Mouse (Mus musculus) right cerebral cortex, postnatal 14 days (tissue): Measurements from ENCODE around the gene Cflar.
"Not testable (repeated sequence)": the region's sequence is repeated elsewhere in the genome, so short reads cannot be mapped to it uniquely, and the experiment has no call there.

Experiments used
- DNase-seq: peaks from one replicate; pipeline ENCODE4 v3.0.0; 2022

The Cflar gene

DNA sequence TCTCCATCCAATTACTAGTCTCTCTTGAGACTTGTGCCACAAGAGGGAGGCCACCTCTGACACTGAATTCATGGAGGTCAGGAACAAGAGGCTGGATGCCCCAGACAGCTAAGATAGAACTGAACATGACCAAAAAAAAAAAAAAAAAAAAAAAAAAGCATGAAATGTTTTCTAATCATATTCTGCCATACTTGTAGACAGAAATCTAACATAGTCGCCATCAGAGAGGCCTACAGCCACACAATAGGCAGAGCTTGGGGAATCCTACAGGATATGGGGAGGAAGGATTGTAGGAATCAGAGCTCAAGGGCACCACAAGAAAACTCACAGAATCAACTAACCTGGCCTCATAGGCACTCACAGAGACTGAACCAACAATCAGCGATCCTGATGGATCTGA, 83.4 kb downstream of the Cflar start:
- DNase-seq, result no peak

DNA sequence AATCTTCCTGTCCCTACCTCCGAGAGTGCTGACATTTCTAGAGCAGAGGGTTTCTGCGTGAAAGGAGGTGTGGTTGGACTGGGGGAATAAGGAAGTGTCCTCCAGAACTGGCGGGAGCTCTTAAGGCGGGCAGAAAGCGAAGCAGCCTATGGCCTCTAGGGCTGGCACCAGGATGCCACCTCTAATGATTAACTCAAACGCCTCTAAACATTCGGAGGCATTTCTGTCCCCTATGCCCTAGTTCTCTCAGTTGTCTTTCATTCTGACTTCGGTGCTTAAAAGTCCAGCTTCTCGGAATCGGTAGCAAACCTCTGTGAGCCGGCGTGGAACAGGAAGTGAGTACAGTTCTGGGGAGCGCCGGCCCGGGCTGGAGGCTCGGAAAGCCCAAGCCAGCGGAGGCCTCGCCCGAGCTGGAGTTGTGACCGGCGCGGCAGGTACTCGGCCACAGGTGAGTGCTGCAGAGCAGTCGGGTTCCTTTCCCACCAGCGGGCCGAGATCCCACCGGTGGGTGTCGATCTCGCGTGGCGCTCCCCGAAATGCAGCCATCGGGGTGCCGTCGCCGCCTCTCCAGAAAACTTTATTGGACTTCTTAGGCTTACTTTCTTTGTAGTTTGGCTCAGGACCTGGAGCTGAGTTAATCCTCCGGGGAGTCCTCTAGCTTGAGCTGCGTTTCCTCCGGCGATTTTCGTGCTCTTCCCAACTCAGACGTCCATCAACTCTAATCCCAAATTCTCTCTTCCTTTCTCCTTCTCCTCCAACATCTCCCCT, 84.2 kb downstream of the Cflar start, which contains the start of gene Casp8:
Gene Casp8 (plus strand): TSS at position 84 of the 768 bp plus-strand sequence.
- DNase-seq, result no peak

DNA sequence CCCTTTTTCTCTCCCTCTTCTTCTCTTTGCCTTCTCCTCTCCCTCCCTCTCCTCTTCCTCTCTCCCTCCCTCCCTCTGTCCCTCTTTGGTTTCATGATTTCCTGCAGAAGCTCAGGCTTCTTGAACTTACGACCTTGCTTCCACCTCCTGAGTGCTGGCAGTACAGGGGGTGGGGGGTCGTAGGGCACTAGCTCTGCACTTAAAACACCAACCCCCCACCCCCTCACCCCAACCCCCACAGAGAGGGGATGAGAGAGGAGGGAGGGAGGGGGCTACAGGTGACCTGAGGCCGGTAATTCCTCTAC, 84.7 kb downstream of the Cflar start:
- DNase-seq, result no peak

DNA sequence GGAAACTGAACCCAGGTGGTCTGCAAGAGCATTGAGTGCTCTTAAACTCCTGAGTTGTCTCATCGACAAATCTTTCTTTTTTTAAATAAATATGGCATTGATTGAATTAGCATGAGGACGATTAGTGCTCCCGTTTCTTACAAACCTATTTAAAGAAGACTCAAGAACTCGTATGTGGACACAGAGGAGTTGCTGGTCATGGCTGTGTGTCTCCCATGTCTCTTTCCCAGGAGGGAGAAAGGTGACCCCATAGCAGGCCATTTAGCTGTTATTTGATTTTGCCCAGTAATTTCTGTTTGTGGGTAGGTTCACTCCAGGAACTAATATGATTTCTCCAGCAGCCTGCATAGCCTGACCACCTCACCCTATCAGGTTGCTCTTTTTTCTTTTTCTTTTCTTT, 85.5 kb downstream of the Cflar start:
- no peak for DNase-seq

DNA sequence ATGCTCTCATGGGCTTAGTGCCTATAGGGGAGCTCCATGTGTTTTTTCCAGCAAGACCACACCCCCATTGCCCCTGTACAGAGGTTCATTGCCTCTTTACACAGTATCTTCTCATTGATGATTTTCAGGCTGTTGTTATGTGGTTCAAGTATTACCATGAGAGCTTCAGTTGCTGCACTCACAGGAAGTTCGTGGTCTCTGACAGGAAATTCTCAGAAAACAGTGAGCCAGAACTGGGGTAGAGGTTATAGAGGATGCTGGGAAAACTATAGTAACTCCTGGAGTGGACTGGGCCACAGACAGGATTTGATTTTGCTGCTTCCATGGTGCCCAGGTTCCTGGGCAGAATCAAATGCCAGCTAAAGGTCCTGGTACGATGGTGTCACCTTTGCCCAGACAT, 86.1 kb downstream of the Cflar start:
- DNase-seq, result no peak

DNA sequence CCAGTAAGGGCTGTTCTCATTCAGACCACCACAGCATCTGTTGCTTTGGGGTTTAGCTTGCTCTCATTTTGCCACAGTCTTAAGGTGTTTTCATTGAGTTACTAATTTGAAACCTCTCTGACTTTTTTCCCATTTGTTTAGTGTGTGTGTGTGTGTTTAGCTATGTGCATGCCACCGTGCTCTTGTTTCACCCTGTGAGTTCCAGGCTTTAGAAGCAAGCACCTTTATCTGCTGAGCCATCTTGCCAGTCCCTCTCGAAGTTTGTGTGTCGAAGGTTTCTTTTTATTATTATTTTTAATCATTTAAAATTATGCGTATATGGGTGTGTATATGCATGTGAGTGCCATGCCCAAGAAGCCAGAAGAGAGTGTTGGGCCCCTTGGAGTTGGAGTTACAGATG, 87.6 kb downstream of the Cflar start:
- DNase-seq, result no peak

DNA sequence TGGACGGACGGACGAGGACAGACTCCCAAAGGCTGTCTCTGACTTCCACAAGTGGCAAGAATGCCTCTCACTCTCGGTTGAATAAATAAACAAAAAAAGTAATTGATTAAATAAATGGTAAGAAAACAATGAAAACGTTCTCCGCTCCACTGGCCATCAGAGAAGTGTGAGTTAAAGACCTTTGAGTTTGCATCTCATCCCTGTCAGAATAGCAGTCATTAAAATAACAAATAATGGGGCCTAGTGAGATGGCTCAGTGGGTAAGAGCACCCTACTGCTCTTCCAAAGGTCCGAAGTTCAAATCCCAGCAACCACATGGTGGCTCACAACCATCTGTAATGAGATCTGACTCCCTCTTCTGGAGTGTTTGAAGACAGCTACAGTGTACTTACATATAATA, 89.3 kb downstream of the Cflar start:
- not testable (repeated sequence) for DNase-seq

DNA sequence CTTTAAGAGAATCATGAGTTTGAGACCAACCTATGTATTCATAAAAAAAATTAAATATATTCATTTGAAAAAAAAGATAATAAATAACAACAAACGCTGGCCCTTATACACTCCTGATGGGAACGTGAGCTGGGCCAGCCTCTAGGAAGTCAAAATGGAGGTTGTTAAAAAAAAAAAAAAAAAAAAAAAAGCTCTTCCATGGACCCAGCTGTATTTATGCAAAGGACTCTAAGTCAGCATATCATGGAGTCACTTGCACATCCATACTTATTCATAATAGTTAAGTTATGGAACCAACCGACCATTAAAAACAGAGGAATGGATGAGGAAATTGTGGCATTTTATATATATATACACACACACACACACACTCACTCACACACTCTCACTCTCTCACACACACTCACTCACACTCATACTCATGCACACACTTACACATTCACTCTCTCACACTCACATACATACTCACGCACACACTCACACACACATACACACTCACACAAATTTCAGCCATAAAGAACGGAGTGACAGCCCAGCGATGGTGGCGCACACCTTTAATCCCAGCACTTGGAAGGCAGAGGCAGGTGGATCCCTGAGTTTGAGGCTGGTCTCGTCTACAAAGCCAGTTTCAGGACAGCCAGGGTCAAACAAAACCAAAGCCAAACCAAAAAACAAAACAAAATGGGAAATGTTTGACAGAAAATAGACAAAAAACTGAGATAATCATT, 90.4 kb downstream of the Cflar start:
- no peak for DNase-seq

DNA sequence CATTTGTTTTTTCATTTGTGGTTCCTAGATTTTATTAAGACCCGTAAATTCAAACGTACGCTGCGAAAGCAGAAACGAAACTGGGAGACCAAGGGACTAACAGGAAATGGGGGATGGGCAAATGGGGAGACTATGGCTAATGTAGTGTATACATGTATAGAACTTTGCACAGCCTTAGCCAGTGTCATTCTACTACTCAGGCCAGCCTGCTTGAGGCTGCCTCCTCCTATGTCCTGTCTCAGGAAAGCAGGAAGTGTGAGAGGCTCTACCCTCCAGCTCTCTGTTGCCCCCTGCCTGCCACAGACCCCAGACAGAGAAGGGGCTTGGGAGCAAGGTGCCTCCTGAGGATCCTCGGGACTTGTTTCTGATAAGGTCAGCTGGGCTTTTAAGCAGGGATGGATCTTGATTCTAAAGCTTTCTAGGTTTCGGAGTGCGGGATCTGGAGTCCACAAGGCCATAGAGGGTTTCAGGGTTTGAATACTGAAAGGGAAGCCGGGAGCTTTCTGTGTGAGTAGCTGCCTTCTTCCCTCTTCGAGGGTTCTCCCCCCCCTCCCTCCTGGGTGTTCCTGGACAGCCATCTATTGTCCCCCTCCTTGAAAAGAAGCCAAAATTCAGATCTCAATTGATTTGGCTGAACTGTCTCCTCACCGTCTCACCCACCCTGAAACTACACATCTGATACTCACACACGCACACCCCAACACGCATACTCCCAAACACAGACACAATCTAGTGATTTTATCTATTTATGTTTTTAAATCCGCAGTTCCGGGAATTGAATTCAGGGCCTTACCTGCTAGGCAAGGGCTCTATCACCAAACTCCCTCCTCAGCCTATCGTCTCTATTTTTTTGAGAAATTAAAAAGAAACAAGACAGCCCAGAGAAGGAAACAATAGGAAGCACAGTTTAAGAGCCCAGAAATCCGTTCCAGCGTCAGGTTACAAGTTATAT, 91.3 kb downstream of the Cflar start:
- peak; percentile 33 for DNase-seq

DNA sequence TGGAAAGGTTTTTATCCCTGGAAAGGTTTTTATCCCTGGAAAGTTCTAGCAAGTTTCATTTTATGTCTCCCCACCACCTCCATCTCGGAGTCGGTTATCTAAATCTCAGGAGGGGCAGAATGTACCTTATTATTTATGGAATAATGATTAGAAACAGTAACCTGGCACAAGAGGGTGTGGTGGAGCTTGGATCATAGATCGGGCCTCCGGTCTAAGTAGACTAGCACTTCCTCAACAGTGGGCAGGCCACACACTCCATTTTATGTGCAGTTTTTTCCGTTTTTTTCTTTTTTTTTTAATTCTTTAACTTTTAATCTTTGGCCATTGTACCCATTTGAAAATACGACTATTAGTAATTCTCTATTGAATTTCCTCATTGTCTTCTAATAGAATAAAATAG, 92.2 kb downstream of the Cflar start:
- DNase-seq, result no peak

DNA sequence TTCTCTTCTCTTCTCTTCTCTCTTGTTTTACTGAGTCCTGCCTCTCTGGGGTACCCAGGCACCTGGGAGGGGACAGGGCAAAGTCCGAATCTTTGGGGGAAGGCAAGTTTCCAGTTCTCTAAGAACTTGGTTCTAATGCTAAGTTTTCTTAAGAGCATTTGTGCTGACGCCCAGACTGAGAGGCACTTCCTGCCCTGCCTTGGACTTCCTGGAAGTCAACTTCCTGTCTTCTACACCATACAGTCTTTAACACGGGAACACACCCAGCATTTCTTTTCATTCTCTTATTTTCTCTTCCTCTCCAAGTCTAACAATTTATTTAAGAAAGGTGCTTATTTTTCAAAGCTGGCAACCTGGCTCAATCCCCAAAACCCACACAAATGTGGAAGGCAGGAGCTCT, 95.3 kb downstream of the Cflar start:
- DNase-seq, result no peak
